Mouse (Mus musculus) lung, postnatal 36 days (tissue): Measurements from ENCODE around the gene Acp2.

Experiments used
- DNase-seq: peaks from one replicate; pipeline ENCODE4 v3.0.0; 2022; ENCODE audit warnings: mixed read lengths

The Acp2 gene

DNA sequence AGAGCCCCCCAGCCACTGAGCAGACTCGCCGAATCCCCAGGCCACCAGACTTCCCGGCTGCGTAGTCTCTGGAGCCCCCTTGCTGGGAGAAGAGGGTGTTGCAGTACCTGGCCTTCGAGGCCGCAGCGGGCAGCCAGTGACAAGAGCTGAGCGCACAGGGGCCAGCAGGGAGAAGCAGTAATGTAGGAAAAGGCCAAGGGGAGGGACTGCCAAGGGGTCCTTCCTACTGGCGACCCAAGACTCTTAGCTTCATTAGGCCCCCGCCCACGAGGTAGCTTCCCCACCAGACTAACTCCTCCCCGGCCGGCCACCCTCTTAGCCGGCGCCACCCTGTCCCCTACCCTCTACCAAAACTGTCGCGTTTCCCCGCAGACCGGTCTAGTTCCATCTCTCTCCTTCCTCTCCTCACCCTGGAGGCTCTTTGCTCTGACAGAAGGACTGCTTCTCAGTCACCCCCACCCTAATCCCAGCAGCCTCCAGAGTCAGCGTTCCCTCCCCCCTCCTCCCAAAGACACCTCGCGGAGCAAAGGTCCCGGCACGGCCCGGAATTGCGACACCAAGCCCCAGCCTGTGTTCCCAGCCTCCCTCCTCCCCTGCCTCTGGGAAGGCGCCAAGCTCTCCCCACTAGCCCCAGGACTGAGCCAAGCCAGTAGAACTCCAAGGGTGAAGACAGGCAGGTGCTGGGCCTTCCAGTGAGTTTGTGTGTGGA is 7.9 kb upstream of the Acp2 start:
- DNase-seq = peak; percentile 93

DNA sequence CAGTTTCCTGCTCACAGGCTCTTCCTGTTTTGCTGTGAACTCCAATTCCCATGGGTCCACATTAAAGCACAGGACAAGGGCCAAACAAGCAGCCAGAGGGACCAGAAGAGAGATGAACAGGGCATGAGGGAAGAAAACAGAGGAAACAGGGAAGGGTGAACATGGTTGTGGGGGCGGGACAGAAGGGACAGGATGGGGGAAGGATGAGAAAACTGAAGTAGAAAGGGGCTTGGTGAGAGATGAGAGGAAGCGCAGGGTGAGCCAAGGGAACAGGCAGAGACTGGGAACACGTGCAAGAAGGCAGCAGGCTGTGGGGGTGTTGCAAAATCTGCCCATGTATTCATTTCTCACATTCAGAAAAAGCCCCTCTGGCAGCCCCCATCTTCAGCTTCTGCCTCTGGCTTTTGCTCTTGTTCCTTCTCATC is 6.1 kb upstream of the Acp2 start:
- peak; percentile 62 for DNase-seq

DNA sequence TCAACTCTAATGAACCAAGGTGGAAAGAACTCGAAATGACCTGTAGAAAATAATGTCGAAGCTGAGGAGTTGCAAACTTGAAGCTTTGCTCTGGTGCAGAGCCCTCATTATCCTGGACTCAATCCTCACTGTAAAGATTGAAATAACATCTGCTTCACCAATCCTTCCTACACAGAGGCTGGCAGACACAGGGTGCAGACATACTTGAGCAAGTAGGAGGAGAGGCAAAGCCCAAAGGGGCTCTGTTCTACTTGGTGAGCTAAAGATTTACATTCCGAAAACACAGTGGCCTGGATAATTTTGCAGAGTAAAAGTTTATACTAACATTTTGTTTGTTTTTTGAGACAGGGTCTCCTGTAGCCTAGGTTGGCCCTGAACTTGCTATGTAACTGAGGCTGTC is 3.8 kb upstream of the Acp2 start:
- DNase-seq = no peak

DNA sequence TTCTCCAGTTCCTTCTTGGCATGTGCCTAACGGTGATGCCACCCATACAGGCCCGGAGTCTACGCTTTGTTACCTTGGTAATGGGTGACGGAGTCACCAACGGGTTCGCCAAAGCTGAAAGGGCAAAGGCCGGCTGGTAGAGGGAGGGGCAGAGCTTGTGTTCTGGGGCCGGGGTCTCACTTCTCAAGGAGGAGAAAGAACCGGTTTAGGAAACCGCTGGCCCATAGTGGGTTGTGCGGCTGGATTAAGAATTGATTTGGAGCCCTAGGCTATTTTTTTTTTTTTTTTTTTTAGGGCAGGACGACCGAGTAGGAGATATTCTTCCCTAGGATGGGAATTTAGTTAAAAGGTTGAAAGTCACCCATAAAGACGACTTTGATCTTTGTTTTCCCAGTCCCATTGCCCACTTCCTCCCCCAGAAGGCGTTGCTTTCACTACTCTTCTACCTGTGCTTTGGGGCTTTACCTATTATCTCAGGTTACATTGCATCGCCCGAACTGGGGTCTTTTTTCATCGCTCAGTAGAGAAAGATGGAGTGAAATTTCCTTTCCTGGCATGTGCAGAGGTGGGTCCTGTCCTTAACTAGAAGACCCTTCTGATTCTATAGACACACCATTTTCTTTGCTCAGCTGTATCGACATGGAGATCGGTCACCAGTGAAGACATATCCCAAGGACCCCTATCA is 429 bp downstream of the Acp2 start:
- DNase-seq = no peak

DNA sequence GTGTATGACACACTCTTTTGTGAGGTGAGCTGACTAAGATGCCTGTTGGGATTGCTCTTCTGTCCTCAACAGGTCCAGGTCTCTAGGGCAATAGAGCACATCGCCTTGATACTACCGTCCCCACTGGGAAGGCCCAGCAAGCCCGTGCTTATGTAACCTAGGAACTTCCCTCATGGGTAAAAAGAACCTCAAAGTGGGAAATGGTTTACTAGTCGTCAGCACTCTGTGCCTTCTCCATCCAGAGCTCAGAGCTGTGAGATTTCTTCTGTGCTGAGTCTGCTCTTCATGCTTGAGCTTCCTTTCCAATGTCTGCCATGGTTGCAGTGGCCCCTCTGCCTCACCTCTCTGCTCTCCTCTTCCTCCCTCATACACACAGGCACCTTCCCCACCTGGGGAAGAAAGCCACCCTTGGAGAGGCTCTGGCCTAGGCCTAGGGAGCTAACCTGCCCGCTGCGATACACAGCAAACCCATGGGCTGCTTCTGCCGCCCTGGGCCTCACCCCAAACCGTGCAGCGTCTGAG is 3.6 kb downstream of the Acp2 start:
- DNase-seq = no peak

DNA sequence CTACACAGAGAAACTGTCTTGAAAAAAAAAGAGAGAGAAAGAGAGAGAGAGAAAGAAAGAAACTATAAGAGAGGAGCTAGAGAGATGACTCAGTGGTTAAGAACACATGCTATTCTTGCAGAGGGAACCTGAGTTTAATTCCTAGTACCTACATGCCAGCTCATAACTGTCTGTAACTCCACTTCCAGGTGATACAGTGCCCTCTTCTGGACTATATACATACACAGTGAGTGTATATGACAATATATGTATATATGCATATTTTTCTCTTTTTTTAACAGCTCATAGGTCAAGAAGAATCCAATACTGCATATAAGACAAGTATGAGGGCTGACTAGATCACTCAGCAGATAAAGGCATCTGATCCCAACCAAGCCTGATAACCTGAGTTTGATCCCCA is 10.6 kb downstream of the Acp2 start:
- no peak for DNase-seq

DNA sequence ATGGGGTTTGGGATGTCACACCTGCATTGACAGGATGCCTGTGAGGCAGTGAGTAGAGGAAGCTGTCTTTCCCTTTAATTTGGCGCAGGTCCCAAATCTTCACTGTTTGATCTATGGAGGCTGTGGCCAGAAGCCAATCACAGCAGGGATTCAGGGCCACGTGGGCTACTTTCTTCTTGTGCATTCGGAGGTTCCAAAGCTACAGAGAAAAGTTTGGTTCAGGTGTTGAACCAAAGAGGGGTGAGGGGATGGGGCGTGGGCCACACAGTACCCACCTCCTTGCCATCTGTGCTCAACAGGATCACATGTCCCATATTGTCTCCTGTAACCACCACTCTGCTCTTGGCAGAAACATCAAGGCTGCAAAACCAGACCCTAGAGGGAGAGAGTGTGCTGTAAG is 14.3 kb downstream of the Acp2 start:
- peak; percentile 33 for DNase-seq

DNA sequence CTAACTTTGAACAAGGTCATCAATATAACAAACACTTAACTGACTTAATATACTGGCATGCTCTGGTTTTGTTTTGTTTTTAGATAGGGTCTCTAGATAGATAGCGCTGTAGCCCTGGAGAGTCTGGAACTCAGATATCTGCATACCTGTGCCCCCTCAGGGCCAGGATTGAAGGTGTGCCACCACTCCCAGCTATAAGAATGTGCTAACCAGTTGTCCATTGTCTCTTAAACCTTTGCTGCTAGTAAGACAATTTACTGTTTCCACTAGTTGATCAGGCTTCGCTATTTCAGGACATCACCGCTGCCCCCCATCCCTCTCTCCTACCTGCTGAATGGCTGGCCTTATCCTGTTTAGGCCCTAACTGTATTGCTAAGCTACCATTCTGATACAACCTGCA is 17.8 kb downstream of the Acp2 start:
- no peak for DNase-seq

DNA sequence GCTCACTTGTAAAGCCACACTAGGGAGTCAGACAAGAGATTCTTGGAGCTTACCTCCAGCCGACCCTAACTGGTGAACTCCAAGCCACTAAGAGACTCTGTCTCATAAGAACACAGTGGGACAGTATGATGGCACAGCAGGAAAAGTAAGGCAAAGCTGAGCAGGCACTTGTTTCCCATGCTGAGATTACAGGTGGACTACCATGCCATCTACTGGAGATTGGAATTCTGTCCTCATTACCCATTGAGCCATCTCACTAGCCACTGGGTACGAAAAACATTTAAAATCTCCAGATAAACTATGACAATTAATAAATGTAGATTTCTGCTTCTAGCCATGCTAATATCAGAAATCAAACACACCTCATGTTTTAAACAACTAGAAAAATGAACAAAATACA is 20.9 kb downstream of the Acp2 start:
- DNase-seq = no peak

DNA sequence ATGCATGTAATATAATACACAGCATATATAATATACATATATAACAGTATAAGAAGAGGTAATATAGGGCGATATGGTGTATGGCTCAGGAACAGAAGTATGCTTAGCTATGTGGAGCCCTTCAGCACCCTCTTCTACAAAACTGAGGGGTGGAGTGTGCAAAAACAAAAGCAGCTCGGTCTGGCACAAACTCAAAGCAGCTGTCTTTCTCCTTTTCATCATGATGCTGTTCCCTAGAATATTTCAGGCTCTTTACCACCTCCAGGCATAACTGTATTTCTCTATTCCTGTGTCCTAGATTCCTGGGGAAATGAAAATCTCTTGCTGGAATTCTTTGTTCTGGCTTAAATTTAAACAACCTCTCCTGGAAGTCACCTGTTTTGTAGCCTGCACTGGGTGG is 27.1 kb downstream of the Acp2 start:
- no peak for DNase-seq

DNA sequence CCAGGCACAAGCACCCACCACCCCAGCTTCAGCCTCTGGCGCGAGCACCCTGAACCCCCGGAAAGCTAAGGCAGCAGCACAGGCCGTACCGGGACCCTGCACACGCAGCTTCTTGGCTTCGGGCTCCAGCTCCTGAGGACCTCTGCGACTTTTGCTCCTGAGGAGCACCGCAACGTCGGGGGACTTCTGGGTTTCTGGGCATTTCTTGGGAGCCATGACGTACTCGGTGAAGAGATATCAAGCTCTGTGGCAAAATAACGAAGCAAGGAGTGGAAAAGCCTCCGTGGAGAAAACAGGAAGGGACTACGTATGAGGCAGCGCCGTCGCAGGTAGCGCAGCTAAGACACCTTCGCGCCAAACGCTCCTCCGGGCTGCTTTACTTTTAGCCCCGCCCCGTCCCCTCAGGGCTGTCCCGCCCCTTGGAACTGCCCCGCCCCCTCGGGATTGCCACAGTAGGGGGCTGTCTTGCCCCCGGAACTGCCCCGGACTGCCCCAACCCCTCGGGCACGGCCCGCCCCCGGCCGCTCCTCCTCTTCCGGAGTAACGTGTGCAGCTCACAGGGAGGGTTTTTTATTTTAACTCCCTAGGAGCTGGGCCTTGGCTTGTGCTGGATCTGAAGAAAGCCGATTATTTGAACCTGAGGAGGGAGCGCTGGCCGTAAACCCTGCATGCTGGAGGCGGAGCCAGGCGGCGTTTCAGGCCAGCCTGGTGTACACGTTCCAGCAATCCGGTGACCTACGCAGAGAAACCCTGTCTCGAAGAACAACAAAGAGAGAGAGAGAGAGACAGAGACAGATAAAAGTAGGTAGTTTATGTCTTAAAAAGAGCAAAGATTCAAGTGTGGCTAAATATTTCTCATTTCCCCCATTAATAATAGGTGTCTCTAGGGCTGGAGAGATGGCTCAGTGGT is 34.2 kb downstream of the Acp2 start, which contains the start of gene Ddb2:
Ddb2 (minus strand) TSS at position 382 of the 910 bp plus-strand sequence.
- peak; percentile 94 for DNase-seq

DNA sequence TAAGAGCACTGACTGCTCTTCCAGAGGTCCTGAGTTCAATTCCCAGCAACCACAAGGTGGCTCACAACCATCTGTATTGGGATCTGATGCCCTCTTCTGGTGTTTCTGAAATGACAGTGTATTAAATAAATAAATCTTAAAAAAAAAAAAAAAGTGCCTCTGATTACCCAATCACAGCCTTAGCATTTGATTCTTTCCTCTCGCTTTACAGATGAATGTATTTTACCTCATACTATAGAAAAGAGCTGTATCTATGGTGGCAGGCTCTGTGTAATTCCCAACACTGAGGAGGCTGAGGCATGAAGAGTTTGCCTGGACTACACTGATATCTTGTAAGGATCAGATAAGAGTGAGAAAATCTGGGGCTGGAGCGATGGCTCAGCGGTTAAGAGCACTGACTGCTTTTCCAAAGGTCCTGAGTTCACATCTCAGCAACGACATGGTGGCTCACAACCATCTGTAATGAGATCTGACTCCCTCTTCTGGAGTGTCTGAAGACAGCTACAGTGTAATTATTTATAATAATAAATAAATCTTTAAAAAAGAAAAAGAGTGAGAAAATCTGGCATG is 34.9 kb downstream of the Acp2 start:
- peak; percentile 63 for DNase-seq

DNA sequence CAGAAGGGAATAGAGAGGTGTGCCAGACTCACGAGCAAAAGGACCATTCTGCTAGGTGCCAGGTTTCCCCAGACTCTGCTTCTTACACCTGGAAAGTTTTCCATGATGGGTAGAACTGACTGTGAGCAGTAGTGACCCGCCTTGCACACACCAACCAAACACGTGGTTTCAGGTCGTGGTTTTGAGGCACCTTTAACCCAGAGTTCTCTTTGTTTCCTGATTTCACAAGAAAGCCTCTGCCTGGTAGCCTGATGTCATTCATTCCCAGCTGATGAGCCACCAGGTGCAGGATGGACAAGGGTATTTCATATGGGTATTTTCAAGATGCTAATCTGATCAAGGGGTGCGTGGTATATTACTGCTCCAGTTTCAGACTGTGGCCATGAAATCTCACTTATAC is 39.9 kb downstream of the Acp2 start:
- no peak for DNase-seq

DNA sequence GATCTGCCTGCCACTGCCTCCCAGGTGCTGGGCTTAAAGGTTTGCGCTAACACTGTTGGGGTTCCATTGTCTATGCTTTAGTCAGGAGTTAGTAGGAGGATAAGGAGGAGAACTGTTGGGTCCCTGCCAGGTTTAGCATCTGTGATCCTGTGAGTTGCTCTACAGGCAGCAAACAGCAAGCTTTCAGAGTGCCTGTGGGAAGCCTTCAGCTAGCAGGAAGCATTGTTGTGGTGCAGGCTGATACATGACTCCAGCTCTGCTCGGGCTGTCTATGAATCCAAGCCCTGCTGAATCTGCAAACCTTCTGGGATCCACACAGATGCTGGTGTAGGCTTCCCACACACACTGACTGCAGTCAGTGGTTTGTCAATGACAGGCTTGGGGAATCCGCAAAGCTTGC is 40.7 kb downstream of the Acp2 start:
- DNase-seq = no peak

DNA sequence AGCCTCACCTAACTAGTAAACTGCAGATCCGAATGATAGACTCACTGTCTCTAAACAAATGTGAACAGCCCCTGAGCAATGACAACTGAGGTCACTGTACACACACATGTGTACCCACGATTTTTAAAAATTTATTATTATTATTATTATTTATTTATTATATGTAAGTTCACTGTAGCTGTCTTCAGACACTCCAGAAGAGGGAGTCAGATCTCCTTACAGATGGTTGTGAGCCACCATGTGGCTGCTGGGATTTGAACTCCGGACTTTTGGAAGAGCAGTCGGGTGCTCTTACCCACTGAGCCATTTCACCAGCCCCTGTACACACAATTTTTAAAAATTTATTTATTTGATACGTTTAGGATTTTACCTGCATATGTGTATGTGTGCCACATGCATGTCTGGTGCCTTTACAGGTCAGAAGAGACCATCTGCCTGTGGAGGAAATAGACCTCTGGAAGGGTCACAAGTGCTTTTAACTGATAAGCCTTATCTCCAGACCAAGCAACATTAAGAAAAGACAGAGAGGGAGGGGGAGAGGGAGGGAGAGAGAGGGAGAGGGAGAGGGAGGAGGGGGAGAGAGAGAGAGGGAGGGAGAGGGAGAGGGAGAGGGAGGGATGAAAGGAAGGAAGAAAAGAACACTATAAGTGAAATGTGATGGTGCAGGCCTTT is 42.0 kb downstream of the Acp2 start:
- DNase-seq = no peak

DNA sequence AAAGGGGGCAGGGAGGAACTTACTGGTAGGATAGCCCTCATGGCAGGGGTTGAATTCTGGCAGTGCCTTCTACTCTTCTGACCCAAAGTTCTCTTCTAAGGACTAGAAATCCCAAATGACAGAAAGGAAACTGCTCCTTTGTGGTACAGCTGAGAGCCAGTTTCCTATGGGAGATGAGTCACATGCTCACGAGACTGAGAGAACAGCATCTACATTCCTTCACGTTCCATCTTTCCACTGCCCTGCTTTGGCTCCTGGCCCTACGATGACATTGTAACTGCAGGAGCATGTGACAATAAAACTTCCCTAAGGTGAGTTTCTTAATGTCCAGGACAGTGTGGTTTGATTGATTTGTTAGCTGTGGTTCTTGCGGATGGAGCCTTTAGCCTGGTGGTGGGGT is 45.7 kb downstream of the Acp2 start:
- DNase-seq = no peak

DNA sequence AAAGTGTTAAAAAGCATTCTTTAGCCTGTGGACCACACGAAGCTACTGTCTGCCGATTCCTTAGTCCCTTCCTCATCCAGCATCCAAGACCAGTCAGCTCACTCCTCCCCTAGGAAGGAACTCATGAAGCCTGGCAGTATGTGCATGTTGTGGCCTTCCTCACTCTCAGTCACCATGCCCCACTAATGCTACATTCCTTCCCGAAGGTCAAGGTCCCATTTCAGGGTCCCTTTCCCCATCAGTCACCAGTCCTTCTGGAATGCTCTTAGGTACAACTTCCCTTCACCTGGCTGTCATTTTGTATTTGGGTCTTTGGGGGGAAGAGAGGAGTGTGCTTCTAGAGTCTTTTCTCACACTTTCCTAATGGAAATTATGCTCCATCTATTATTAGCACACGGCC is 49.3 kb downstream of the Acp2 start:
- no peak for DNase-seq

DNA sequence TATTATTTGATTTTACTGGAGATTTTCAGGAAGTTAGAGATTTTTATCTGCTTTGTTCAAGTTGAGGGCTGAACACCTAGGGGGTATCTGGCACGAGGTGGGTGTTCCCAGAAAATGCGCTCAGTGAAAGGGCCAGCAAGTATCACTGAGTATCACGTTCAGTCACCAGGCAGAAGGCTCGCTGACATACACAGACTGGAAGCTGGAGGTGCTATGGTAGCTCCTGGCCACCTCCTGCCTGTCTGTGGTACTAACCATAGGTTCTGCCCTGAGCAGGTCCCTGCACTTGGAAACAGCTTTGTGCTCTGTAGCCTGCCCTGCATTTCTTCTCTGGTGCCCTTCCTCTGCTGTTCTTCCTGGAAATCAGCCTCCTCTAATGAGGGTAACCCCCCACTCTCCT is 49.8 kb downstream of the Acp2 start:
- DNase-seq = no peak

DNA sequence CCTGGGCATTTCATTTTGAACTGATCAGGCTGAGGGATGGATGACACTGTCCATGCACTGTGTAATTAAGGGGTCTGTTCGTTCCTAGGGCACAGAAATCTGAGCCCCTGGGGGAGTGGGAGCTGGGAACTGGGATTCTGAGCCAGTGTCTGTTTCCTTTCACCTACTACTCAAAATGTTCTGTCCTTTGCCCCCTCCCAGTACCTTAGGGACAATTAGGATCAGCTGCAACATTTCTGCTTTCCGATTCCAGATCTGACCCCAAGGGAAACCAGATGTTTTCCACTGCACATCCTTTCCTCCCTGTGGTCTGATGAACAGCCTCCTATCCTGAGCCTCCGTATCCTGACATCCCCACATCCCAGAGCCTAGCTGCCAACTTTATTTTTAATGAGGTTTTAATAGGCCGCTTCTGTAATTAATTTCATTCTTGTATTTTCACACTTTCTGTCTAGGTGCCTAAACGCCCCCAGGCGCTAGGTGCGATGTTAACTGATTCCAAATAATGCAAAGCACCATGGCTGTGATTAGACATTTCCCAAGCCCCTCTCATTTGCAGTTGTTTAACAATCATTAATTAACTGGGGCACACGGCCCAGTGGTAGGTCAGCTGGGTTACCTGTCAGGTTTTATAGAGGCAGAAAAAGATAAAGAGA is 52.2 kb downstream of the Acp2 start:
- DNase-seq = no peak

DNA sequence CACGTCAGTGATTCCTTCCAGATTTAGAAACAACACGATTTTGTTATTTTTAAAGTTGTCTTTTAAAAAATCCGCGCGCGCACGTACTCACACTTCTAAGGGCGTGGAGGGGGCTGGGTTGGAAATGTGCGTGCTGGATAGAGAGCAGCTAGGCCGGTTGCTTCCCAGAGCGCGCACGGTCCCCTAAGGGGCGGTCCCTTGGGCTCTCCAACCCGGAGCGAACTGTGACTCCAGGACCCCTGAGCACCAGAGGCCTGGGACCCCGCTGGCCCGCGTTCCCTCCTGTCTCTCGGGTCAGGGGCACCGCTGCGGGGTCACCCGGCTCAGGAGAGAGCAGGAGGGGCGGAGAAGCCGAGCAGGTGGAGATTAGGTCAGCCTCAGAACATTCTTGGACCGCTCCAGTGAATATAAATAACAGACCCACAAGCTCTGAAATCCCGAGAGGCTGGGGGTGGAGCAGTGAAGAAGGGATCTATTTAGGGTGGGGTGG is 53.0 kb downstream of the Acp2 start, which contains the start of gene Pacsin3:
Pacsin3 (plus strand) TSS at position 294 of the 490 bp plus-strand sequence.
- no peak for DNase-seq
